Mouse (Mus musculus): Measurements from ENCODE around the gene Tasp1. TPM values are rescaled to one million over a fixed set of nuclear protein-coding genes. Genes with fewer than 3 reads are reported as not detected.
A peak's percentile ranks its signal among the peaks of the same experiment; 100 is the strongest.
"Not testable (repeated sequence)": the region's sequence is repeated elsewhere in the genome, so short reads cannot be mapped to it uniquely, and the experiment has no call there.

Tasp1 gene
- polyA plus RNA-seq, 1 experiment from 2014 or later: 23.2 TPM

DNA sequence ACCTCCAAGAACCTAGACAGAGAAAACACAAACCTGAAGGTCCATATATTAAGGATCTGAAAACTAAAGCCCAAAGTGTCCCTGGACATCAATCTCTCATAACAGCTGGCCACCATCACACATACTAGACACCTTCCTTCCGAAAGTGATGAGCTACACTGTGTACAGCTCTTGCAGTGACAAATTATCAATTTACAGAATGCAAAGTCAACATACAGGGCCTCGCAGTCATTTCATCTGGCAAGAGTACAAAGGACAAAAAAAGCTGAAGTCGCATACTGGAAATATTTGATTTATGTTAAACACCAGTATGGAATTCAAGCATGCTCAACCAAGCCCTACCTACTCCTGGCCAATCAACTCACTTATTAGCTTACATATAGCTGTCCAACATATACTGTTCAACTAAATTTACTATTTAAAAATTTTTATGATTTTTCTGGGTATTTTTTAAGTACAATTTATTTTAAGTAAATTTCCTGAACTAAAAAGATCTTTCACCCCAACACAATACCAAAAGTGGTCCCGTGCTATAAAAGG is 132.5 kb downstream of the Tasp1 start:
- 38% methylated on average over 4 of the region's 4 CpGs for WGBS
- ATAC-seq (ENCODE audit: insufficient read depth) (peak; percentile 73), DNase-seq (peak; percentile 65)
- H3K4me1 ChIP-seq (ENCODE audit: insufficient read depth): peaks cover 6% of the 10 kb centered on the region; the same call in 1 of the 2 replicates
- H3K36me3 ChIP-seq (ENCODE audit: insufficient read depth): no peaks in the 10 kb centered on the region
- no peak overlapping the region for H3K4me3 ChIP-seq (ENCODE audit: low read depth, low read length)
- no peaks in the 10 kb centered on the region for H3K9me3 ChIP-seq (ENCODE audit: low read depth, low read length)
- H3K4me2 ChIP-seq: no peak overlapping the region
- H3K27ac ChIP-seq (ENCODE audit: low read depth): no peak overlapping the region
- no peak for TF ChIP-seq CTCF (IDR thresholded peaks at IDR 0.05; ENCODE audit: low read depth)
- H3K27me3 ChIP-seq (ENCODE audit: insufficient read depth, low read length): no peaks in the 10 kb centered on the region
- H3K9ac ChIP-seq: no peak overlapping the region

DNA sequence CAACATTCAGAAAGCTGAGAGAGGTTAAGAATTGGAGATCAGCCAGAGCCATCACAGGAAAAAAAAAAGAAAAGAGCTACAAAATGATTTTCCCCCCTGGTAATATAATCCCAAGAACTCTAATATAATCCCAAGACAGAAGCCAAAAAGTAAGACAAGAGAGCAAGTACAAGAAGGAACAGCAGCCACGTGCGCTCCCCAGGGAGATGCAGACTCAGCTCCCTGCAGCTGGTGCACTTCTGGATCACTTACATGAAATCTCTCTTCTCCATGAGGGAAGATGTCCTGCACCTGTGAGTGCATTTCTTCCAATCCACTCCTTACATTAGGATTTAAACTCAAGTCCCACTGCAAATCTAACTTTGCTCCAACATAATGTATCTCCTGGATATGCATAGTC is 134.4 kb downstream of the Tasp1 start:
- peaks cover 6% of the 10 kb centered on the region; the same call in 1 of the 2 replicates for H3K4me1 ChIP-seq (ENCODE audit: insufficient read depth)
- no peak for TF ChIP-seq CTCF (IDR thresholded peaks at IDR 0.05; ENCODE audit: low read depth)
- ATAC-seq (ENCODE audit: insufficient read depth): no peak

DNA sequence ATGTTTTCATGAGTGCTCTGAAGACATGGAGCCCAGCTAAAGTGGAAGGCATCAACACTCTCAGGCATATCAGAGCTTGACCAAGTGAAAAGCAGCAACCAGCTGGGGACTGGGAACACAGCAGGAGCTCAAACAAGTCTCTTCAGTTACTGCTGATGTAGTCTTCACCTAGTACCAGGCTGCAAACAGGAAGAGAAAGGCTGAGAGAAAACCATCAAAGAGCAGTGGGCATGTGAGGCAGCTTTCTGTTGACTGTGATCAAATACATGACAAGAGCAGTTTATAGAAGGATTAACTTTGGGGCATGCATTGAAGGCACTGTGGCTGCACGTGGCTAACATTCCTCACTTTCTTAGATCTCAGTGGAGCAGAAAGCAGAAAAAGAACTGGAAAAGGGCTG is 141.7 kb downstream of the Tasp1 start:
- no peak overlapping the region for H3K27ac ChIP-seq (ENCODE audit: low read depth)
- WGBS: 9% methylated on average over 1 of the region's 1 CpGs

More for the DNA sequence above, 134.4 kb downstream of the Tasp1 start:
- no peaks in the 10 kb centered on the region for H3K27me3 ChIP-seq (ENCODE audit: insufficient read depth, low read length)
- no peak overlapping the region for H3K9ac ChIP-seq
- 74% methylated on average over 2 of the region's 2 CpGs for WGBS
- no peaks in the 10 kb centered on the region for H3K9me3 ChIP-seq (ENCODE audit: low read depth, low read length)
- no peak overlapping the region for H3K4me2 ChIP-seq
- no peak for DNase-seq
- H3K36me3 ChIP-seq (ENCODE audit: insufficient read depth): no peaks in the 10 kb centered on the region
- no peak overlapping the region for H3K4me3 ChIP-seq (ENCODE audit: low read depth, low read length)
- no peak overlapping the region for H3K27ac ChIP-seq (ENCODE audit: low read depth)

DNA sequence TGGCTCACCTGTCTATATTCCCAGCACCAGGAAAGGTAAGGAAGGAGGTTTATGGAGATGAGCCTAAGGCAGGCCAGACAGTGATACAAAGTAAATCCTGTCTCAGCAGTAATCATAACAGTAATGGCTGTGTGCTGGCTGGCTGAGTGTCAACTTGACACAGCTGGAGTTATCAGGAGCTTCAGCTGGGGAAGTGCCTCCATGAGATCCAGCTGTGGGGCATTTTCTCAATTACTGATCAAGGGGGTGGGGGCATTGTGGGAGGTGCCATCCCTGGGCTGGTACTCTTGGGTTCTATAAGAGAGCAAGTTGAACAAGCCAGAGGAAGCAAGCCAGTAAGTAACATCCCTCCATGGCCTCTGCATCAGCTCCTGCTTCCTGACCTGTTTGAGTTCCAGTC is 145.2 kb downstream of the Tasp1 start:
- not testable (repeated sequence) for H3K9ac ChIP-seq; H3K27ac ChIP-seq (ENCODE audit: low read depth); ATAC-seq (ENCODE audit: insufficient read depth); DNase-seq; H3K4me2 ChIP-seq; H3K4me1 ChIP-seq (ENCODE audit: insufficient read depth); H3K9me3 ChIP-seq (ENCODE audit: low read depth, low read length); H3K27me3 ChIP-seq (ENCODE audit: insufficient read depth, low read length); H3K36me3 ChIP-seq (ENCODE audit: insufficient read depth); H3K4me3 ChIP-seq (ENCODE audit: low read depth, low read length)

More for the DNA sequence above, 141.7 kb downstream of the Tasp1 start:
- Histone ChIP-seq H3K4me1 (ENCODE audit: insufficient read depth) (no peaks in the 10 kb centered on the region), H3K27me3 (ENCODE audit: insufficient read depth, low read length) (no peaks in the 10 kb centered on the region), H3K4me2 (no peak overlapping the region), H3K36me3 (ENCODE audit: insufficient read depth) (no peaks in the 10 kb centered on the region), H3K9ac (no peak overlapping the region), H3K9me3 (ENCODE audit: low read depth, low read length) (no peaks in the 10 kb centered on the region), H3K4me3 (ENCODE audit: low read depth, low read length) (no peak overlapping the region)
- ATAC-seq (ENCODE audit: insufficient read depth) (no peak), DNase-seq (no peak)
- no peak for TF ChIP-seq CTCF (IDR thresholded peaks at IDR 0.05; ENCODE audit: low read depth)

DNA sequence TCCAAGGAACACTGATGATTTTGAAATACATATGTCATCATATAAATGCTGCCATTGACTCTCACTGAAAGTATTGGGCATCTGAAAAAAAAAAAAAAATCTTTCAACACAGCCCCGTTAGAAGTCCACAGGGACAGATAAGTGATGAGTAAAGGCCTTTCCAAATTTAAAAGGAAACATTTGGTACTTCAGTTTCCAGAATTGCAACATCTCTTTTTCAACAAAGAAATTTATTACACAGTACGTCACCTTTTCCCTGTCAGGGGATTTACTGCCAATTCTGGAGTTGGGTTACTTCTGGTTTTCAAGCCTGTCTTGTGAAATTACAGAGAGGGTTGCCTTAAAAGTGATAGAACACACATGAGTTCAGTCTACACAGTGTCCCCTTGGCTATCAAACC is 146.8 kb downstream of the Tasp1 start:
- H3K27ac ChIP-seq (ENCODE audit: low read depth): no peak overlapping the region
- no peaks in the 10 kb centered on the region for H3K9me3 ChIP-seq (ENCODE audit: low read depth, low read length)
- H3K36me3 ChIP-seq (ENCODE audit: insufficient read depth): no peaks in the 10 kb centered on the region
- H3K9ac ChIP-seq: no peak overlapping the region
- H3K4me2 ChIP-seq: no peak overlapping the region
- no peak overlapping the region for H3K4me3 ChIP-seq (ENCODE audit: low read depth, low read length)
- TF ChIP-seq CTCF (IDR thresholded peaks at IDR 0.05; ENCODE audit: low read depth): no peak
- no peak for DNase-seq
- H3K27me3 ChIP-seq (ENCODE audit: insufficient read depth, low read length): no peaks in the 10 kb centered on the region
- WGBS: 47% methylated on average over 2 of the region's 2 CpGs
- no peak for ATAC-seq (ENCODE audit: insufficient read depth)
- no peaks in the 10 kb centered on the region for H3K4me1 ChIP-seq (ENCODE audit: insufficient read depth)

DNA sequence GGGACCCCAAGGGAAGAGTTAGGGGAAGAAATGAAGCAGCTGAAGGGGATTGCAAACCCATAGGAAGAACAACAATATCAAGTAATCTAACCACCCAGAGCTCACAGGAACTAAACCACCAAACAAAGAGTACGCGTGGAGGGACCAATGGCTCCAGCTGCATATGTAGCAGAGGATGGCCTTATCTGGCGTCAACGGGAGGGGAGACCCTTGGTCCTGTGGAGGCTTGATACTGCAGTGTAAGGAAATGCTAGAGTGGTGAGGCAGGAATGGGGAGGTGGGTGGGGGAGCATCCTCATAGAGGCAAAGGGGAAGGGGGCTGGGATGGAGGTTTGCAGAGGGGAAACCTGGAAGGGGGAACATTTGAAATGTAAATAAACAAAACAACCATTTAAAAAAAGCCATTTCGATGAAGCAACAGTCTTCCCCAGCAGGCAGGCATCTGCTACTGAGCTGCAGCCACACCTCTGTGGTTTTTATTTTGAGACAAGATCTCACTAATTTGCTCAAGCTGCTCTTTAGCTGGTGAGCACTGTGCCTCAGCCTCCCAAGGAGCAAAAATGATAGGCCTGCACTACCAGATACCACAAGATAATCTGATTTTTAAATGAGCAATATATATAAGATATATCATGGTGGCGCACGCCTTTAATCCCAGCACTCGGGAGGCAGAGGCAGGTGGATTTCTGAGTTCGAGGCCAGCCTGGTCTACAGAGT is 160.0 kb downstream of the Tasp1 start:
- TF ChIP-seq CTCF (IDR thresholded peaks at IDR 0.05; ENCODE audit: low read depth): no peak
- Histone ChIP-seq H3K36me3 (ENCODE audit: insufficient read depth) (no peaks in the 10 kb centered on the region), H3K4me2 (no peak overlapping the region), H3K4me1 (ENCODE audit: insufficient read depth) (no peaks in the 10 kb centered on the region), H3K9ac (no peak overlapping the region), H3K9me3 (ENCODE audit: low read depth, low read length) (no peaks in the 10 kb centered on the region), H3K27ac (ENCODE audit: low read depth) (no peak overlapping the region), H3K4me3 (ENCODE audit: low read depth, low read length) (no peak overlapping the region), H3K27me3 (ENCODE audit: insufficient read depth, low read length) (no peaks in the 10 kb centered on the region)
- no peak for DNase-seq
- no peak for ATAC-seq (ENCODE audit: insufficient read depth)
- WGBS: 79% methylated on average over 9 of the region's 9 CpGs

DNA sequence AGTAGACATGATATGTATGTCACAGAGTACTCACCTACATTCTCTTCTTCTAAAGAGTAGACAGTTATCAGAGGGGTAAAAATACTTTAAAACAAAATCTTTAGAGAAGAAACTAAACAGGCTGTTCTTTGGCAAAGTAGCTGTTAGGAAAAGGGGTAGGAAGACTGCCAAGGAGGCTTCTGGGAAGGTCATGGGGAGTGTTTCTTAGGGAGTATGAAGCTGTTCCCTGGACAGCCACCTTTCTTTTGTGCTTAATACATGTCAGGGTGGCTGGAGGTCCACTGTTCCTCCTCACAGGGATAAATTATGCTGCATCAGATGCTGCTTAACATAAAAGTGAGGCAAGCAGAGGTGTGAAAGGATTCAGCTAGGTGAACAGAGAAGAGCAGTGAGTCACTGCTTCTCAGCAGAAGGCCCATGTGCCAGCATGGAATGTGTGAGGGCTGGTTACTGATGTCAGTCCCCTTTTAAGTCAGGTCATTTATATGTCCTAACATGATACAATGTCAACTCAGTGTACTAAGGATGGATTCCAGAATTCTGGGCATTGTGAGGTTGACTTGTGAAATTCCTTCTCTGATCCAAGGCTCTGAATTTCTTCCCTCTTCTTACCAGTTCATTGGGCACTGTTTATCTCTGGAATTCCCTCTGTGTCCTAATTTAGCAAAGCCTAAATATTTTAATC is 175.1 kb downstream of the Tasp1 start:
- no peak overlapping the region for H3K4me3 ChIP-seq (ENCODE audit: low read depth, low read length)
- no peak for TF ChIP-seq CTCF (IDR thresholded peaks at IDR 0.05; ENCODE audit: low read depth)
- H3K4me1 ChIP-seq (ENCODE audit: insufficient read depth): 0 out of 2 replicates have a peak, but pooled peaks cover 2% of the 10 kb centered on the region
- ATAC-seq (ENCODE audit: insufficient read depth) (peak; percentile 81), DNase-seq (peak; percentile 70)
- H3K36me3 ChIP-seq (ENCODE audit: insufficient read depth): no peaks in the 10 kb centered on the region
- H3K27ac ChIP-seq (ENCODE audit: low read depth): no peak overlapping the region
- no peaks in the 10 kb centered on the region for H3K9me3 ChIP-seq (ENCODE audit: low read depth, low read length)
- H3K4me2 ChIP-seq: no peak overlapping the region
- no peaks in the 10 kb centered on the region for H3K27me3 ChIP-seq (ENCODE audit: insufficient read depth, low read length)
- no peak overlapping the region for H3K9ac ChIP-seq

Measured in lung, embryonic 14.5 days (tissue).